Mouse (Mus musculus): ENCODE data around the gene Arhgap45. TPM values are rescaled to one million over a fixed set of nuclear protein-coding genes. Genes with fewer than 3 reads are reported as not detected.
"Not testable (repeated sequence)": the region's sequence is repeated elsewhere in the genome, so short reads cannot be mapped to it uniquely, and the experiment has no call there.

Gene Arhgap45
- polyA plus RNA-seq, 1 experiment from 2014 or later = 15.7 TPM

- Histone ChIP-seq H3K4me3 (replicated peaks) (no peak overlapping the region), H3K4me2 (no peak overlapping the region), H3K9ac (no peak overlapping the region), H3K36me3 (replicated peaks) (peaks cover 54% of the 10 kb centered on the region), H3K9me3 (replicated peaks) (no peaks in the 10 kb centered on the region), H3K4me1 (replicated peaks) (peaks cover 56% of the 10 kb centered on the region), H3K27ac (replicated peaks) (no peak overlapping the region), H3K27me3 (no peaks in the 10 kb centered on the region)
- 79% methylated on average over 8 of the region's 8 CpGs for WGBS (ENCODE audit: insufficient replicate concordance)
- ATAC-seq (ENCODE audit: insufficient read depth) = no peak
Observed at GRCm38 (mm10) chr10:80035148-80035547, 18.7 kb downstream of the Arhgap45 start.

- peaks cover 49% of the 10 kb centered on the region for H3K36me3 ChIP-seq (replicated peaks)
- H3K9ac ChIP-seq = no peak overlapping the region
- H3K4me2 ChIP-seq = no peak overlapping the region
- H3K27ac ChIP-seq (replicated peaks) = no peak overlapping the region
- no peak for ATAC-seq (ENCODE audit: insufficient read depth)
- H3K27me3 ChIP-seq = no peaks in the 10 kb centered on the region
- H3K4me1 ChIP-seq (replicated peaks) = peaks cover 57% of the 10 kb centered on the region
- 85% methylated on average over 5 of the region's 5 CpGs for WGBS (ENCODE audit: insufficient replicate concordance)
- H3K4me3 ChIP-seq (replicated peaks) = no peak overlapping the region
- no peaks in the 10 kb centered on the region for H3K9me3 ChIP-seq (replicated peaks)
Observed at GRCm38 (mm10) chr10:80035686-80036085, 19.2 kb downstream of the Arhgap45 start.

- 85% methylated on average over 13 of the region's 13 CpGs for WGBS (ENCODE audit: insufficient replicate concordance)
- Histone ChIP-seq H3K27me3 (no peaks in the 10 kb centered on the region), H3K9me3 (replicated peaks) (no peaks in the 10 kb centered on the region), H3K27ac (replicated peaks) (no peak overlapping the region), H3K4me2 (no peak overlapping the region), H3K36me3 (replicated peaks) (peaks cover 38% of the 10 kb centered on the region), H3K9ac (no peak overlapping the region), H3K4me3 (replicated peaks) (no peak overlapping the region), H3K4me1 (replicated peaks) (peaks cover 57% of the 10 kb centered on the region)
- no peak for ATAC-seq (ENCODE audit: insufficient read depth)
Observed at GRCm38 (mm10) chr10:80036832-80037231, 20.4 kb downstream of the Arhgap45 start.

GRCm38 (mm10) chr10:80039559-80039979 lies 23.1 kb downstream of the Arhgap45 start, which contains the start of gene Polr2e:
Gene Polr2e (minus strand): TSS chr10:80039795.
- H3K36me3 ChIP-seq (replicated peaks) = peaks cover 38% of the 10 kb centered on the region
- peaks cover 31% of the 10 kb centered on the region for H3K4me1 ChIP-seq (replicated peaks)
- no peaks in the 10 kb centered on the region for H3K9me3 ChIP-seq (replicated peaks)
- ATAC-seq (ENCODE audit: insufficient read depth) = peak; percentile 96
- peak within 1 kb of the TSS; percentile 85 for H3K9ac ChIP-seq
- peak within 1 kb of the TSS; percentile 91 for H3K4me2 ChIP-seq
- H3K27me3 ChIP-seq = no peaks in the 10 kb centered on the region
- H3K4me3 ChIP-seq (replicated peaks) = peak within 1 kb of the TSS; percentile 89
- peak within 1 kb of the TSS; percentile 76 for H3K27ac ChIP-seq (replicated peaks)
- 0% methylated on average over 40 of the region's 40 CpGs for WGBS (ENCODE audit: insufficient replicate concordance)

GRCm38 (mm10) chr10:80041409-80042060 lies 25.1 kb downstream of the Arhgap45 start:
- not testable (repeated sequence) for H3K27me3 ChIP-seq; H3K4me2 ChIP-seq; H3K27ac ChIP-seq (replicated peaks); H3K9ac ChIP-seq; ATAC-seq (ENCODE audit: insufficient read depth); H3K9me3 ChIP-seq (replicated peaks); H3K4me3 ChIP-seq (replicated peaks)
- Histone ChIP-seq H3K36me3 (replicated peaks) (peaks cover 18% of the 10 kb centered on the region), H3K4me1 (replicated peaks) (peaks cover 37% of the 10 kb centered on the region)
- WGBS (ENCODE audit: insufficient replicate concordance) = 79% methylated on average over 8 of the region's 8 CpGs

DNA sequence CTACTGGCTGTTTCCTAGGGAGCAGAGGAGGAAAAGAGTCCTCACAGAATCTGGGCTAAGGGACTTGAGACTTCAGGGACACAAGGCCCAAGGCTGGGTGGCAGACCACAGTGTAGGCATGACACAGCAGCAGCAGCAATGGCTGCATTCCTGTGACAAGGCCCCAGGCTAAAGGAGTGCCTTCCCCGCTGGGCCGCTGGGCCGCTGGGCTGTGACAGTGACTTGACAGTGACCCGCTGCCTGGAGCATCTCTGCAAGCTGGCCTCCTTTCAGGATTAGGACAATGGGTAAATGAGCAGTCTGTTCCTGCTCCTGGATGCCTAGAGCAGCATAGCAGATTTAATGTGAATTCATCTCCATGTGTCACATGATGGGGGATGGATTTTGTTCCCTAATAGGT lies 27.6 kb downstream of the Arhgap45 start:
- 71% methylated on average over 4 of the region's 4 CpGs for WGBS (ENCODE audit: insufficient replicate concordance)
- no peak overlapping the region for H3K4me3 ChIP-seq (replicated peaks)
- no peak overlapping the region for H3K27ac ChIP-seq (replicated peaks)
- no peak for ATAC-seq (ENCODE audit: insufficient read depth)
- H3K36me3 ChIP-seq (replicated peaks) = no peaks in the 10 kb centered on the region
- no peak overlapping the region for H3K9ac ChIP-seq
- no peak overlapping the region for H3K4me2 ChIP-seq
- no peaks in the 10 kb centered on the region for H3K9me3 ChIP-seq (replicated peaks)
- H3K27me3 ChIP-seq = no peaks in the 10 kb centered on the region
- H3K4me1 ChIP-seq (replicated peaks) = peaks cover 34% of the 10 kb centered on the region

DNA sequence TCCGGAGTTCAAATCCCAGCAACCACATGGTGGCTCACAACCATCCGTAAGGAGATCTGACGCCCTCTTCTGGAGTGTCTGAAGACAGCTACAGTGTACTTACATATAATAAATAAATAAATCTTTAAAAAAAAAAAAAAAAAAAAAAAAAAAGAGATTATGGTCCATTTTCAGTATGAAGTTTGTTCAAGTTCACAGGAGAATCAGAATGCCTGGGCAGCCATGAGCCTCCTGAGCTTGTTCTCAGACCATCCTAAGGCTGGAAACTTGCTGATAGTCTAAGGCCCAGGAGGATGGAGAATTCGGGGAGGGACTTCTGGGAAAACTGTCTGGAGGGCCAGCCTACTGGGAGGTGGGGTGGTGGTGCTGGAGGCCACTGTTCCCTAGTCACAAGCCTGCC lies 28.9 kb downstream of the Arhgap45 start:
- 58% methylated on average over 4 of the region's 4 CpGs for WGBS (ENCODE audit: insufficient replicate concordance)
- H3K9ac ChIP-seq = not testable (repeated sequence)

GRCm38 (mm10) chr10:80045766-80046165 lies 29.3 kb downstream of the Arhgap45 start:
- H3K4me3 ChIP-seq (replicated peaks) = no peak overlapping the region
- H3K4me1 ChIP-seq (replicated peaks) = peaks cover 40% of the 10 kb centered on the region
- H3K27ac ChIP-seq (replicated peaks) = no peak overlapping the region
- ATAC-seq (ENCODE audit: insufficient read depth) = no peak
- no peaks in the 10 kb centered on the region for H3K36me3 ChIP-seq (replicated peaks)
- no peak overlapping the region for H3K9ac ChIP-seq
- H3K27me3 ChIP-seq = no peaks in the 10 kb centered on the region
- 65% methylated on average over 5 of the region's 5 CpGs for WGBS (ENCODE audit: insufficient replicate concordance)
- no peaks in the 10 kb centered on the region for H3K9me3 ChIP-seq (replicated peaks)
- no peak overlapping the region for H3K4me2 ChIP-seq

More for the DNA sequence above, 28.9 kb downstream of the Arhgap45 start:
- H3K27me3 ChIP-seq; H3K9me3 ChIP-seq (replicated peaks); H3K27ac ChIP-seq (replicated peaks); ATAC-seq (ENCODE audit: insufficient read depth); H3K4me3 ChIP-seq (replicated peaks); H3K4me2 ChIP-seq; H3K36me3 ChIP-seq (replicated peaks): not testable (repeated sequence)
- H3K4me1 ChIP-seq (replicated peaks) = peaks cover 36% of the 10 kb centered on the region

GRCm38 (mm10) chr10:80047041-80047565 lies 30.6 kb downstream of the Arhgap45 start, which contains the start of gene Gpx4:
Gene Gpx4 (plus strand): TSS chr10:80047166.
- H3K36me3 ChIP-seq (replicated peaks) = no peaks in the 10 kb centered on the region
- WGBS (ENCODE audit: insufficient replicate concordance) = 76% methylated on average over 9 of the region's 9 CpGs
- H3K9me3 ChIP-seq (replicated peaks) = no peaks in the 10 kb centered on the region
- no peaks in the 10 kb centered on the region for H3K27me3 ChIP-seq
- no peak within 1 kb of the TSS for H3K27ac ChIP-seq (replicated peaks)
- peaks cover 54% of the 10 kb centered on the region for H3K4me1 ChIP-seq (replicated peaks)
- H3K4me3 ChIP-seq (replicated peaks) = no peak within 1 kb of the TSS
- ATAC-seq (ENCODE audit: insufficient read depth) = no peak
- H3K4me2 ChIP-seq = no peak within 1 kb of the TSS
- no peak within 1 kb of the TSS for H3K9ac ChIP-seq

DNA sequence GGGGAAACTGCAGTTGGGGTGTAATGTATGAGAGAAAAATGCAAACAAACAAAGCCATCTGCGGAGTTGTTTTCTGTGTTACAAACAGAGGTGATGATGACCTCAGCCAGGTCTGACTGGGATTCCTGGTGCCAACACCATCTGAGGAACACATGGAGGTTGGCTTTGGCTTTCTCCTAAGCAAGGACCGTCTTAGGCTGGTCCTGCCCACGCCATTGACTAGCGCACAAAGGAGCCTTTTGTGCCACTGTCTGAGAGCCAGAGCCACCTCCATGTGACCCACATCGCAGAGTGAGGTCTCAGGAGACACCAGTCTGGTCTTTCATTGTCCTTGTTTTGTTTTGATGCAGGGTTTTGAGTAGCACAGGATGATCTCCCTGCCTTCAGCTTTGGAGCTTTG lies 31.9 kb downstream of the Arhgap45 start:
- Histone ChIP-seq H3K9ac (no peak overlapping the region), H3K4me1 (replicated peaks) (peaks cover 65% of the 10 kb centered on the region), H3K36me3 (replicated peaks) (no peaks in the 10 kb centered on the region), H3K4me2 (no peak overlapping the region), H3K9me3 (replicated peaks) (no peaks in the 10 kb centered on the region), H3K27ac (replicated peaks) (peak overlapping the region; percentile 29; the same call in 1 of the 2 replicates), H3K27me3 (no peaks in the 10 kb centered on the region), H3K4me3 (replicated peaks) (no peak overlapping the region)
- no peak for ATAC-seq (ENCODE audit: insufficient read depth)
- WGBS (ENCODE audit: insufficient replicate concordance) = 60% methylated on average over 5 of the region's 5 CpGs

DNA sequence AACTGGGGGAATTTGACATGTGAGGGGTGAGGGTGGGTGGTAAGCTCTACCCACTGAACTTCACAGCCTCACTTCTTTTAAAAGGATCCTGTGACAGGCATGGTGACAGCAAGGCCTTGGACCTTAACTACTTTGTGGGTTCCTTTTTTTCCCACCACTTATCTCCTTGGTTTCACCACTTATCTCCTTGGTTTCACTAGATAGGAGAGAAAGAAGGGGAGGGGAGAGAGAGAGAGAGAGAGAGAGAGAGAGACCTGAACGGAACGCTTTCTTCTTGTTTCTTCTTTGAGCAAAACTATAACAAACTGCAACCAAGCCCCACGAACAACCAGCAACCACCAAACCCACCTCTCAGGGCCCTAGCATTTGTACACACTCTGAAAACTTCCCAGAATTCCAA lies 32.4 kb downstream of the Arhgap45 start:
- no peaks in the 10 kb centered on the region for H3K27me3 ChIP-seq
- H3K27ac ChIP-seq (replicated peaks) = peak overlapping the region; percentile 48
- H3K4me1 ChIP-seq (replicated peaks) = peaks cover 65% of the 10 kb centered on the region
- H3K4me2 ChIP-seq = no peak overlapping the region
- ATAC-seq (ENCODE audit: insufficient read depth) = no peak
- no peak overlapping the region for H3K9ac ChIP-seq
- no peaks in the 10 kb centered on the region for H3K9me3 ChIP-seq (replicated peaks)
- WGBS (ENCODE audit: insufficient replicate concordance) = 12% methylated on average over 3 of the region's 3 CpGs
- no peak overlapping the region for H3K4me3 ChIP-seq (replicated peaks)
- H3K36me3 ChIP-seq (replicated peaks) = no peaks in the 10 kb centered on the region

Measured in liver, embryonic 15.5 days (tissue).